Mouse (Mus musculus) CD4-positive, CD25-positive, alpha-beta regulatory T cell (primary cell): ENCODE results near the gene Apob. TPM values are rescaled to one million over a fixed set of nuclear protein-coding genes. Genes with fewer than 3 reads are reported as not detected.

Experiments
- polyA plus RNA-seq: library from polyadenylated mRNA; unstranded; fragments of 100-300 nt; shearing (Covaris generic); gene quantifications from one replicate; pipeline ENCODE4 v1.2.1, GENCODE M21; 2017

Apob gene
- not detected for polyA plus RNA-seq

DNA sequence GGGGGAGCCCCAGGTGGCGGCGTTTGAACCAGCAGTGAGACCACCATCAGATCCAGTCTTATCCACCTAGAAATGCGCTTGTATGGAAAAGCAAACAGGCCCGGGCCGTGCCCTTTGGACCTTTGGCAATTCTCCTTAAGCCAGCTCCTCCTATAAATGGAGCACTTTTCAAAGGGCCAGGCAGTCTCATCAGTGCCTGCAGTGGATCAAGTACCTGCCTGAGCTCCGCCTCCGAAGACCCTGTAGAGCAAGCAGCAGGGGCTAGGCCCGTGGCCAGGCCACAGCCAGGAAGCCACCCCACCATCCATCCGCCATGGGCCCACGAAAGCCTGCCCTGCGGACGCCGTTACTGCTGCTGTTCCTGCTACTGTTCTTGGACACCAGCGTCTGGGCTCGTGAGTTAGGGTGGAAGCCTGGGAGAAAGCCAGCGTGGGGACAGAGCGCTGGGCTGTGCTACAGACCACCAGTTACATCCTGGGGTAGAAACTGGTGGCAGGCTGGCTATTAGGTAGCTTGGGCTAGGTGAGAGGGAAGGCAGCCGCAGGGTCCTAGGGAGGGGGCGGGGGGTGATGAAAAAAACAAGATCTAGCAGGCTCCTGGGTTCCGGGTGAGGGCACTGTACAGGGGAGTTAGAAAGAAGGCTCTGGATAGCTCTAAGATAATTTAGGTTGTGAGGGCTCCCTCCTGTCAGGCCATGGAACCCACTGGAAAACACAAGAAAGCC, at the start of gene Apob:
Gene Apob (plus strand): TSS at position 183 of the 724 bp plus-strand sequence.

Other genes with a start within 250 kb of the Apob start
- 81.9 TPM for gene Ldah, start 230.5 kb downstream of the Apob start, polyA plus RNA-seq